Mouse (Mus musculus) layer of hippocampus, postnatal 36 days (tissue): Measurements from ENCODE around the gene Fam234a. TPM values are rescaled to one million over a fixed set of nuclear protein-coding genes. Genes with fewer than 3 reads are reported as not detected.
A peak's percentile ranks its signal among the peaks of the same experiment; 100 is the strongest.
"Not testable (repeated sequence)": the region's sequence is repeated elsewhere in the genome, so short reads cannot be mapped to it uniquely, and the experiment has no call there.

Source experiments
- DNase-seq, 2 experiments: peaks; one replicate each; pipeline ENCODE4 v3.0.0; 2022
- total RNA-seq, 2 experiments: library from RNA; stranded (reverse); gene quantifications; 2 replicates each; pipeline ENCODE4 v1.2.3; 2021

The Fam234a gene
- total RNA-seq, 2 experiments from 2014 or later, result 14.2 to 17.9 TPM

- no peak for DNase-seq
Measured at GRCm38 (mm10) chr17:26232863-26233262, 11.2 kb downstream of the Fam234a start.

DNA sequence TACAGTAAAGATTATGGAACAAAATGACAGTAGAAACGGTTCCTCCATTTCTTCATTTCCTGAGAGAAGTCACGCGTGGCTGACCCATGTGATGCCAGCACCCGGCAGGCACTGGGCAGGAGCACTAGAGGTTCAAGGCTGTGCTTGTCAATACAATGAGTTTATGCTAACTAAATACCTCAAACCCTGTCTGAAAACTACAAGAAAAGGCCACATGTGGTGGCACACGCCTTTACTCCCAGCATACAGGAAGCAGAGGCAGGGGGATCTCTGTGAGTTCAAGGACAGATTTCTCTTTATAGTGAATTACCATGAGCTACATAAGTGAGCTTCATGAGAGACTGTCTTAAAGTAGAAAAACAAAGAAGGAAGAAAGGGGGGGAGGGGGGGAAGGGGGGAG is 12.9 kb downstream of the Fam234a start:
- DNase-seq, result no peak

DNA sequence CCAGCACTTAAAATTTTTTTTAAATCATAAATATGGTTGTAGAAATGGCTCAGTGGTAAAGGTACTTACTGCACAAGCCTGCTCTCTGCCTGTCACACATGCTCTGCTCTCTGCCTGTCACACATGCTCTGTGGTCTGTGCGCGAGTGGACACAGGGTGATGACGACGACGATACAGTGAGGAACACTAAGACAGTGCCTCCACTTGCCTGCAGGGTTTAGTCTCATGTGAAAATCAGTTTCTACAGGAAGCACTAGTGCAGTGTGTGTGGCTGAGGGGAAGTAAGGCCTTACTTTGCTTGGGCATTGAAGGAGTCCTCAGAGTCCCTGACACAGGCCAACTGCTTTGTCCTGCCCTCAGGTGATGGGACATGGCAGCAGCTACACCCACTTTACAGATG is 14.3 kb downstream of the Fam234a start:
- no peak for DNase-seq

- no peak for DNase-seq
Measured at GRCm38 (mm10) chr17:26225150-26225549, 18.9 kb downstream of the Fam234a start.

DNA sequence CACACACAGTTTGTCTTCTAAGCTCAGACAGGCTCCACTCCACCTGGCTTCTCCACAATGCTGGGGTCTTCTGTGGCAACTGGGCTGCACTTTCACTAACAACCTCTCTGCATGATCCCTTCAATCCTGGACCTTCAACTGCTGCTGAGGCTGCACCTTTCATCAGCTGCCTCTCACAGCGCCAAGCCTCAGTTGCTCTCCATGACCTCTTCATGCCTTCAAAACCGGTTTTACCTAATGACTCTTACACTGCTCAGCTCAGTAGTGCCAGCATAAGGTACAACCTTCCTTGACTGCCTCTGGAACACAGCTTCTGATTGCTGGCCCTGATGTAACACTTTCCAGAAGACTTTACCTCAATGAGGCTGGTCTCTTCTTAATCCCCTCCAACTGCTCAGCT is 22.5 kb downstream of the Fam234a start:
- no peak for DNase-seq

DNA sequence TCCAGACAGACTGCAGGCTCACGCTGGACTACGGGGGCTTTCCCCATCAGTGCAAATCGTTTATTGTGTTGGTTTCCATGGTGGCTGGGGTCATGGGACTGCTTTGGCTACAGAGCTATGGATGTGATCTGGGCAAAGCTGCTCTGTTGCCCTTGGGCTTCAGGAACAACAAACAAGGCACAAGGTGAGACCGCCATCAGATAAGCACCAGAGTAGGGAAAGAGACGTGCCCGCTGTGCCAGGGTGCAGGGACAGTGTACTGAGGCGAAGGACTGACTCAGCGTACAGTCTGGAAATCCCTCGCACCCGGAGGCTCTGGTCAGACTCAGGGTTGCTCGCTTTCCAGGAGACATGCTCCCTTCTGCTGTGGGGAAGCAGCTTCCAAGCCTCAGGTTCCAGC is 31.4 kb downstream of the Fam234a start:
- DNase-seq, result no peak

DNA sequence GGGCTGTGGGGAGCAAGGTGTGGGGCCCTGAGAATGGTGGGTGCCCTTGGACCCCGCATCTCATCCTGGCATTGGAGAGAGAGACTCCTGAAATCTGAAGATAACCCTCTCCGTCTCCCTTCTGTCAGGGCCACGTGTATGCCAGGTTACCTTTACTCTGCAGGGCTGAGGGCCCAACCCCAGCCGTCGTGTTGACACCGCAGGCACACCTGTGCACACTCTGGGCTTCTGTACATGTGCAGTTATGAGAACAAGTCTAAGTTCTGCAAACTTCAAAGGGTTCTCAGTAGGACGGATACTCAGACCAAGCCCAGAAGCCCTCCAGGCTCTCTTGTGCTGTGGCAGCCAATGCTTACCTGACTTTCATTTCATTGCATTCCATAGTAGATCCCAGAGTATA is 31.8 kb downstream of the Fam234a start:
- DNase-seq, result no peak

DNA sequence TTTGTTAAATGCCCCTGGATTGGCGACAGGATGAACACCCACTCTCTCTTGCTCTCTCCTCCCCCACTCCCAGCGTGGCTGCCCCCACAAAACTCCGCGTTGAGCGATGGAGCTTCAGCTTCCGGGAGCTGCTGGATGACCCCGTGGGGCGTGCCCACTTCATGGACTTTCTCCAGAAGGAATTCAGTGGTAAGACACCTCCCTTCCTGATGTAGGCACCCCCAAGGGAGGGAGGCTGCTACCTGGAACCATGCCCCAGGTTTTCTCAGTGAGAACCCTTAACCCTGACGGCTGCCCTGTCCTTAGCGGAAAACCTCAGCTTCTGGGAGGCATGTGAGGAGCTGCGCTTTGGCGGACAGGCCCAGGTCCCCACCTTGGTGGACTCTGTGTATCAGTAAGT is 36.4 kb downstream of the Fam234a start, which contains the start of gene Arhgdig:
Gene Arhgdig (minus strand): TSS at position 101 of the 400 bp plus-strand sequence.
- no peak for DNase-seq

- no peak for DNase-seq
Measured at GRCm38 (mm10) chr17:26206392-26206791, 37.6 kb downstream of the Fam234a start.

DNA sequence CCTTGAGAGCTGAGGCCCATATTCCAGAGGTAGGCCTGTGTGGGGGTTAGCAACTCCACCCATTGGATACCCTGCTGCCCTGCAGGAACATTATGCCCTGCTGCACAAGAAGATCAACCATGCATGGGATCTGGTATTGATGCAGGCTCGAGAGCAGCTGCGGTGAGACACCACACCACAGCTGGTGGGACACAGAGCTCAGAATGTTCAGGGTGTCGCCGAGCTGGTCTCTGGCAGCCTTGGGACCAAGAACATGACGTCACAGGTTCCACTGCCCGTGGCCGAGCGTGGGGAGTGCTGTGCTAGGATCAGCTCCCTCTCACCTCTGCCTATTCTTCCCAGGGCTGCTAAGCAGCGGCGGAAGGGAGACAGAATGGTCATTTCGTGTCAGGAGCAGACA is 39.3 kb downstream of the Fam234a start:
- no peak for DNase-seq

- peak; percentile 54 to 64 for DNase-seq
Measured at GRCm38 (mm10) chr17:26203321-26203811, 40.7 kb downstream of the Fam234a start.

DNA sequence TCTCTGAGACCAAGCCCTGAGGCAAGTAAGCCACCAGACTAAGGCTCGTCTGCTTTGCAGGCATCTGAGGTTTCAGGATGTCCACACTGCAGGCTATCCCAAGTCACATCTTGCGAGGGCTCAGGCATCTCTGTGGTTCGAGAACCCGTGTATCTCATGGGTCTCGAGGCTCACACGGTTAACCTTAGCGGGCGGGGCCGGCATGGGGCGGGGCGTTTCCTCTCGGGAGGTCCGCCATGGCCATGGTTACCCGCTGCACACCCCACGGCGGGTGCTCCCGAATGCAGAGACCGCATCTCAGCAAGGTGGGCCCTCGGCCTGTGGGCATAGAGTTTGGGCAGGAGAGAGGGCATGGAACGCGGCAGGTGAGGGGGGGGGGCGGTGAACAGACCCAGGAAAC is 41.3 kb downstream of the Fam234a start, which contains the start of gene Rgs11:
Gene Rgs11 (plus strand): TSS at position 215 of the 400 bp plus-strand sequence.
- DNase-seq, result no peak

- no peak for DNase-seq
Measured at GRCm38 (mm10) chr17:26201998-26202397, 42.0 kb downstream of the Fam234a start.

DNA sequence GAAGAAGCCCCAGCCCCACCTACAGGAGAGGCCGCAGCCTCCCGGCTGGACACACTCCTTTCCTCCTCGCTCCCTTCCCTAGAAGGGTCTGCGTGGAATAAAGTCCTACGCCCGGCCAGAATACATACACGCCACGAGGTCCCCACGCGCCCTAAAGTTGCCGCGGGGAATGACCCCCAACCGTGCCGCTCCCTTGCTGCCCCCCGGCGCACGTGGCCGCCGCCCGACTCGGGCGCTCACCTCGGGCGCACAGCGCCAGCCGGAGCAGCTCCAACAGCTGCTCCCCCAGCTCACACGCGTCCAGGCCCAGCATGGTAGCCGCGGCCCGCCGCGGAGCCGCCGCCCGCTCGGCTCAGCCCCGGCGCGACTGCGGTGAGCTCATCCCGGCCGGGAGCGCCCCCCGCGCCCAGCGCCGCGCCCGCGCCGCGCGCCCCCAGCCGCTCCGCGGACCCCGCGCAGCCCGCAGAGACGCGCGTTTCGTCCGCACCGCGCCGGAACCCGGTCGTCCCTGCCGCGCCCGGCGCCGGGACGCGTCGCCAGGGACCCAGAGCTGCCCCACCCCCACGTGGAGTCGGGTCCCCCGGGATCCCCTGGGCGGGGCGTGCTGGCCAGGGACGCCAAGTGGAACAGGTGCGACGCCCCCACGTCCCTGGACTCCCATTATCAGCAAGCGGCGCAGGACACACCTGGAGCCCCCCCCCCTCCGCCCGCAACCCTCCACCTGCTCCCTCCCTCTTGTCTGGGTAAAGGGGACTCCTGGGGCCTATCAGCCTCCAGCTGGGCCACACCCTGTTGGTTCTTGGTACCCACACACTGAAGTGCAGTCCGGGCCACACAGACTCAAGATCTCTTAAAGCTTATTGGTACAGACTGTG is 43.0 kb downstream of the Fam234a start:
- no peak for DNase-seq

DNA sequence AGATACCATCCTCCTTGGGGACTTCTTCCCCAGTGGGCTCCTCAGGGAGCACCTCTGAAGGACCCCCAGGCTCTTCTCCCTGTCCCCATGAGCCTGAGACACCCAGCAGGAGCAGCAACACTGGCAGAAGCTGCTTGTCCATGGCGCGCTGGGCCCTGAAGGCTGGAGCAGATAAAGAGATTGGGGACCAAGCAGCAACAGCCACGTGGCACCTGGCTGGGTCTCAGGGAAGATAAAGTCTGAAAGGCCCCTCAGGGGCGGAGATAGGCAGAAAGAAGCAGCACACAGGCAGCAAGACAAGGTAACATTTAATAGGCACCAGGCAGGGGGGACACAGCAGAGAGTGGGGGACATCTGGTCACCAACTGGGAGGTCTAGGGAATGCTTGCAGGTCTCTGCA is 45.1 kb downstream of the Fam234a start, which contains the start of gene Pdia2:
Gene Pdia2 (minus strand): TSS at position 196 of the 400 bp plus-strand sequence.
- no peak for DNase-seq

GRCm38 (mm10) chr17:26192481-26193190 is 51.4 kb downstream of the Fam234a start:
- no peak for DNase-seq

- DNase-seq, result not testable (repeated sequence)
Measured at GRCm38 (mm10) chr17:26191486-26191885, 52.6 kb downstream of the Fam234a start.

- DNase-seq, result no peak
Measured at GRCm38 (mm10) chr17:26188091-26188805, 55.8 kb downstream of the Fam234a start.

DNA sequence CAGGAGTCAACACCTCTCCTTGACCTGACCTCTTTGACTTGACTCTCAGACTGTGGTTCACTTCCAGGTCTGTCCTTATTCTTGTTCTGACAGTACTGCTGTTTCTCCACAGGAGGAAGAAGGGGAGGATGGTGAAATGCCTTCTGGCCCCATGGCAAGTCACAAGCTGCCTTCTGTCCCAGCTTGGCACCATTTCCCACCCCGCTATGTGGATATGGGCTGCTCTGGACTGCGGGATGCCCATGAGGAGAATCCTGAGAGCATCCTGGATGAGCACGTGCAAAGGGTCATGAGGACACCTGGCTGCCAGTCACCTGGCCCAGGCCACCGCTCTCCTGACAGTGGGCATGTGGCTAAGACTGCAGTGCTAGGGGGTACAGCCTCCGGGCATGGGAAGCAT is 56.5 kb downstream of the Fam234a start:
- DNase-seq, result no peak

DNA sequence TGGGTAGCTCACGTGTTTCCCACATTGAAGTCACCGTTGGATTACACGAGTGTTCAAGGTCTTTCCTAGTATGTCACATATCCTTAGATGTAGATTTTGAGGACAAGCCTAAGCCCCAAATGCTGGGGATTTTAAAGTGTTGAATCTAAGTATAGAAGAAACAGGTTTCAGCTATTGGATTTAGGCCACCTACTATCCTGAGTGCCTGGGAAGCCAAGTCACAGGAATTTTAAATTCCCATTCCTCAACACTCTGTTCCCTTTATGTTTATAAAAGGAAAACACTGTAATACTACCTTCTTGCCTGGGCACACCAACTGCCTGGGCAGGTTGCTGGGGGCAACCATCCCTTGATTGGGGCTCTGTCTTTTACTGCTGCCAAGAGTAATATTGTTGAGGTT is 62.9 kb downstream of the Fam234a start:
- no peak for DNase-seq

- DNase-seq, result no peak
Measured at GRCm38 (mm10) chr17:26178611-26179010, 65.4 kb downstream of the Fam234a start.

DNA sequence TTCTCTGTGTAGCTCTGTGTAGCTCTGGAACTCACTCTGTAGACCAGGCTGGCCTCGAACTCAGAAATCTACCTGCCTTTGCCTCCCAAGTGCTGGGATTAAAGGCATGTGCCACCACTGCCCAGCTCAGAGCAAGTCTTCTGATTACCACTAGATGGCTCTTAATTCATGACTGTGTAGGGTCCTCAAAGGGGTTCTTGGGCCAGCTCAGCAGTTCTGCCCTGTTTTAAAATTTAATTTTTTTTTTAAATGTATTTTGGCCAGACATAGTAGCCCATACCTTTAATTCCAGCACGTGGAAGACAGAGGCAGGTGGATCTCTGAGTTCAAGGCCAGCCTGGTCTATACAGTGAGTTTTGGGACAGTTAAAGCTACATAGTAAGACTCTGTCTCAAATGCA is 68.8 kb downstream of the Fam234a start:
- DNase-seq, result not testable (repeated sequence)

DNA sequence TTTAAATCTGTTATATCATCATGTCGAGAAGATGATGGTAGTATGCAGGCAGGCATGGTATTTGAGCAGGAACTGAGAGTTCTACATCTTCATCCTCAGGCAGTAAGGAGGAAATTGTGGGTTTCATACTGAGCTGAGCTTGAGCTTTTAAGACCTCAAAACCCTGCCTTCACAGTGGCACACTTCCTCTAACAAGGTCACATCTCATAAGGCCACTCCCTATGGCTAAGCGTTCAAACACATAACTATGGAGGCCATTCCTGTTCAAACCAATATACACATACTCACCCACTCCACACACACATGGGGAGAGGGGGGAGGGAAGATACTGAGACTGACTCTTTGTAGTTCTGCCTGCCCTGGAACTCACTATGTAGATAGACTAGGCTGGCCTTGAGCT is 76.0 kb downstream of the Fam234a start:
- DNase-seq, result no peak
